Mouse (Mus musculus): ENCODE results near the gene Cdkn3.

GRCm38 (mm10) chr14:46816916-46817622, 56.7 kb downstream of the Cdkn3 start:
- no peak for TF ChIP-seq POLR2AphosphoS2 (IDR thresholded peaks at IDR 0.05; ENCODE audit: low read depth, low read length)
- TF ChIP-seq CTCF (conservative IDR thresholded peaks at IDR 0.05 in 1 of 2, IDR thresholded peaks at IDR 0.05 in 1 of 2; ENCODE audit: low read depth in 2 of 2, low read length in 2 of 2), result no peak
- no peak for TF ChIP-seq TCF12 (IDR thresholded peaks at IDR 0.05; ENCODE audit: low read depth, low read length)
- no peak for TF ChIP-seq ZC3H11A (IDR thresholded peaks at IDR 0.05; ENCODE audit: low read depth, low read length)
- TF ChIP-seq ELF1 (IDR thresholded peaks at IDR 0.05; ENCODE audit: low read depth, low read length), result no peak
- TF ChIP-seq EP300 (IDR thresholded peaks at IDR 0.05; ENCODE audit: low read length), result peak; percentile 59
